Mouse (Mus musculus) lung, postnatal 0 days (tissue): Measurements from ENCODE around the gene Mbnl2.

Experiments used
- CTCF ChIP-seq: IDR thresholded peaks from 2 replicates; pipeline ENCODE4 v1.5.1; 2016; ENCODE audit warnings: antibody characterized with exemption, mild to moderate bottlenecking
- EP300 ChIP-seq: IDR thresholded peaks from 2 replicates; pipeline ENCODE4 v1.6.1; 2016; ENCODE audit warnings: antibody characterized with exemption, mild to moderate bottlenecking, control low read depth

DNA sequence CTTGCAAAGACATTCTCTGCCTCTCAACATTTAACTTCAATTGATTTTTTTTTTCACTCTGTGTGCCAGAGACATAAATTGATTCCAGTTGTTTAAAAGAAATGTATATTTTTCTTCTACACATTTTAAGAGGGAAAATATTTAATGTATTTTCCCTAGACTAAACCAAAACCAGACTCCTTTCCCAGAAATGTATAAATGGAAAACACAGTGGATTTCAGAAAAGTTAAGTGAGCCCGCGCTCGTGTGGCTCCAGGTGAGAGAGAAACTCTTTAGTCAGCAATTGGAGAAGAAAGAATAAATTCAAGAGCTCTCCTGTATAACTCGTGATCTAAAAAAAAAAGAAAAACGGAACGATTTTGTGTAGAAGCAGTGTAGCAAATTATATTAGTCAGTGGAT lies 79.1 kb downstream of the Mbnl2 start:
- TF ChIP-seq CTCF (no peak), EP300 (no peak)
